Mouse (Mus musculus): ENCODE results near the gene Fabp7. TPM values are rescaled to one million over a fixed set of nuclear protein-coding genes. Genes with fewer than 3 reads are reported as not detected.

Fabp7 gene
- total RNA-seq, 1 experiment: 0.27 TPM

- Histone ChIP-seq H3K27ac (ENCODE audit: insufficient read depth, low read depth, low read length, poor library complexity, severe bottlenecking) (no peak overlapping the region), H3K4me3 (ENCODE audit: insufficient read depth in 1 of 2, low read depth in 1 of 2, low read length in 2 of 2, poor library complexity in 1 of 2, severe bottlenecking in 1 of 2) (no peak overlapping the region), H3K9ac (ENCODE audit: insufficient read depth, low read depth, low read length, poor library complexity, severe bottlenecking) (no peak overlapping the region), H3K36me3 (ENCODE audit: control insufficient read depth, insufficient read depth, low read length, poor library complexity, severe bottlenecking) (no peaks in the 10 kb centered on the region), H3K9me3 (ENCODE audit: control insufficient read depth, insufficient read depth, low read depth, low read length) (no peaks in the 10 kb centered on the region), H3K4me1 (ENCODE audit: control insufficient read depth in 2 of 2, insufficient read depth in 2 of 2, low read length in 2 of 2, poor library complexity in 1 of 2) (no peaks in the 10 kb centered on the region)
- no peak for DNase-seq (ENCODE audit: low read depth, low spot score)
- TF ChIP-seq HCFC1 (IDR thresholded peaks at IDR 0.05; ENCODE audit: borderline replicate concordance, insufficient read depth, low read length): no peak
- no peak for TF ChIP-seq MAFK (IDR thresholded peaks at IDR 0.05; ENCODE audit: insufficient read depth, low read depth, low read length)
- no peak for TF ChIP-seq ZC3H11A (IDR thresholded peaks at IDR 0.05; ENCODE audit: borderline replicate concordance, low read depth, low read length)
- TF ChIP-seq ZNF384 (IDR thresholded peaks at IDR 0.05; ENCODE audit: low read depth, low read length): no peak
- no peak for TF ChIP-seq CHD2 (IDR thresholded peaks at IDR 0.05; ENCODE audit: low read depth, low read length)
- in situ Hi-C loops (cut with MboI; ENCODE audit: low sequenced_read_pairs in 2 of 2, unreplicated experiment in 2 of 2): no loop called here
Measured at GRCm38 (mm10) chr10:57799486-57799885, 14.8 kb downstream of the Fabp7 start.

- H3K4me3 ChIP-seq (ENCODE audit: insufficient read depth in 1 of 2, low read depth in 1 of 2, low read length in 2 of 2, poor library complexity in 1 of 2, severe bottlenecking in 1 of 2): no peak overlapping the region
- DNase-seq (ENCODE audit: low read depth, low spot score): no peak
- TF ChIP-seq CHD2 (IDR thresholded peaks at IDR 0.05; ENCODE audit: low read depth, low read length): no peak
- no peak for TF ChIP-seq ZC3H11A (IDR thresholded peaks at IDR 0.05; ENCODE audit: borderline replicate concordance, low read depth, low read length)
- TF ChIP-seq HCFC1 (IDR thresholded peaks at IDR 0.05; ENCODE audit: borderline replicate concordance, insufficient read depth, low read length): no peak
- no peak for TF ChIP-seq MAFK (IDR thresholded peaks at IDR 0.05; ENCODE audit: insufficient read depth, low read depth, low read length)
- TF ChIP-seq ZNF384 (IDR thresholded peaks at IDR 0.05; ENCODE audit: low read depth, low read length): no peak
- no peaks in the 10 kb centered on the region for H3K4me1 ChIP-seq (ENCODE audit: control insufficient read depth in 2 of 2, insufficient read depth in 2 of 2, low read length in 2 of 2, poor library complexity in 1 of 2)
- no peaks in the 10 kb centered on the region for H3K36me3 ChIP-seq (ENCODE audit: control insufficient read depth, insufficient read depth, low read length, poor library complexity, severe bottlenecking)
- H3K27ac ChIP-seq (ENCODE audit: insufficient read depth, low read depth, low read length, poor library complexity, severe bottlenecking): no peak overlapping the region
- in situ Hi-C loops (cut with MboI; ENCODE audit: low sequenced_read_pairs in 2 of 2, unreplicated experiment in 2 of 2): no loop called here
- no peaks in the 10 kb centered on the region for H3K9me3 ChIP-seq (ENCODE audit: control insufficient read depth, insufficient read depth, low read depth, low read length)
- H3K9ac ChIP-seq (ENCODE audit: insufficient read depth, low read depth, low read length, poor library complexity, severe bottlenecking): no peak overlapping the region
Measured at GRCm38 (mm10) chr10:57807754-57808153, 23.1 kb downstream of the Fabp7 start.

GRCm38 (mm10) chr10:57812161-57812856 lies 27.6 kb downstream of the Fabp7 start:
- in situ Hi-C loops (cut with MboI; ENCODE audit: low sequenced_read_pairs in 2 of 2, unreplicated experiment in 2 of 2): no loop called here
- Histone ChIP-seq H3K36me3 (ENCODE audit: control insufficient read depth, insufficient read depth, low read length, poor library complexity, severe bottlenecking) (no peaks in the 10 kb centered on the region), H3K9me3 (ENCODE audit: control insufficient read depth, insufficient read depth, low read depth, low read length) (no peaks in the 10 kb centered on the region), H3K4me1 (ENCODE audit: control insufficient read depth in 2 of 2, insufficient read depth in 2 of 2, low read length in 2 of 2, poor library complexity in 1 of 2) (no peaks in the 10 kb centered on the region), H3K27ac (ENCODE audit: insufficient read depth, low read depth, low read length, poor library complexity, severe bottlenecking) (no peak overlapping the region), H3K4me3 (ENCODE audit: insufficient read depth in 1 of 2, low read depth in 1 of 2, low read length in 2 of 2, poor library complexity in 1 of 2, severe bottlenecking in 1 of 2) (no peak overlapping the region), H3K9ac (ENCODE audit: insufficient read depth, low read depth, low read length, poor library complexity, severe bottlenecking) (no peak overlapping the region)
- TF ChIP-seq ZC3H11A (IDR thresholded peaks at IDR 0.05; ENCODE audit: borderline replicate concordance, low read depth, low read length) (no peak), CHD2 (IDR thresholded peaks at IDR 0.05; ENCODE audit: low read depth, low read length) (no peak), ZNF384 (IDR thresholded peaks at IDR 0.05; ENCODE audit: low read depth, low read length) (no peak), MAFK (IDR thresholded peaks at IDR 0.05; ENCODE audit: insufficient read depth, low read depth, low read length) (no peak), HCFC1 (IDR thresholded peaks at IDR 0.05; ENCODE audit: borderline replicate concordance, insufficient read depth, low read length) (no peak)
- no peak for DNase-seq (ENCODE audit: low read depth, low spot score)

GRCm38 (mm10) chr10:57814295-57814694 lies 29.6 kb downstream of the Fabp7 start:
- no peak for TF ChIP-seq MAFK (IDR thresholded peaks at IDR 0.05; ENCODE audit: insufficient read depth, low read depth, low read length)

GRCm38 (mm10) chr10:57815869-57816268 lies 31.2 kb downstream of the Fabp7 start:
- Histone ChIP-seq H3K36me3 (ENCODE audit: control insufficient read depth, insufficient read depth, low read length, poor library complexity, severe bottlenecking) (no peaks in the 10 kb centered on the region), H3K4me3 (ENCODE audit: insufficient read depth in 1 of 2, low read depth in 1 of 2, low read length in 2 of 2, poor library complexity in 1 of 2, severe bottlenecking in 1 of 2) (no peak overlapping the region), H3K4me1 (ENCODE audit: control insufficient read depth in 2 of 2, insufficient read depth in 2 of 2, low read length in 2 of 2, poor library complexity in 1 of 2) (no peaks in the 10 kb centered on the region), H3K9me3 (ENCODE audit: control insufficient read depth, insufficient read depth, low read depth, low read length) (no peaks in the 10 kb centered on the region), H3K9ac (ENCODE audit: insufficient read depth, low read depth, low read length, poor library complexity, severe bottlenecking) (no peak overlapping the region), H3K27ac (ENCODE audit: insufficient read depth, low read depth, low read length, poor library complexity, severe bottlenecking) (no peak overlapping the region)
- no peak for TF ChIP-seq ZC3H11A (IDR thresholded peaks at IDR 0.05; ENCODE audit: borderline replicate concordance, low read depth, low read length)
- no peak for TF ChIP-seq ZNF384 (IDR thresholded peaks at IDR 0.05; ENCODE audit: low read depth, low read length)
- no peak for TF ChIP-seq CHD2 (IDR thresholded peaks at IDR 0.05; ENCODE audit: low read depth, low read length)
- TF ChIP-seq HCFC1 (IDR thresholded peaks at IDR 0.05; ENCODE audit: borderline replicate concordance, insufficient read depth, low read length): no peak
- no peak for TF ChIP-seq MAFK (IDR thresholded peaks at IDR 0.05; ENCODE audit: insufficient read depth, low read depth, low read length)
- in situ Hi-C loops (cut with MboI; ENCODE audit: low sequenced_read_pairs in 2 of 2, unreplicated experiment in 2 of 2): no loop called here
- DNase-seq (ENCODE audit: low read depth, low spot score): no peak

More at GRCm38 (mm10) chr10:57814295-57814694, 29.6 kb downstream of the Fabp7 start:
- no peak overlapping the region for H3K4me3 ChIP-seq (ENCODE audit: insufficient read depth in 1 of 2, low read depth in 1 of 2, low read length in 2 of 2, poor library complexity in 1 of 2, severe bottlenecking in 1 of 2)
- H3K9ac ChIP-seq (ENCODE audit: insufficient read depth, low read depth, low read length, poor library complexity, severe bottlenecking): no peak overlapping the region
- DNase-seq (ENCODE audit: low read depth, low spot score): no peak
- H3K4me1 ChIP-seq (ENCODE audit: control insufficient read depth in 2 of 2, insufficient read depth in 2 of 2, low read length in 2 of 2, poor library complexity in 1 of 2): no peaks in the 10 kb centered on the region
- no peak overlapping the region for H3K27ac ChIP-seq (ENCODE audit: insufficient read depth, low read depth, low read length, poor library complexity, severe bottlenecking)
- no peaks in the 10 kb centered on the region for H3K9me3 ChIP-seq (ENCODE audit: control insufficient read depth, insufficient read depth, low read depth, low read length)
- in situ Hi-C loops (cut with MboI; ENCODE audit: low sequenced_read_pairs in 2 of 2, unreplicated experiment in 2 of 2): no loop called here
- H3K36me3 ChIP-seq (ENCODE audit: control insufficient read depth, insufficient read depth, low read length, poor library complexity, severe bottlenecking): no peaks in the 10 kb centered on the region
